Mouse (Mus musculus): ENCODE measurements around the gene Fbxw4. TPM values are rescaled to one million over a fixed set of nuclear protein-coding genes. Genes with fewer than 3 reads are reported as not detected.
A peak's percentile ranks its signal among the peaks of the same experiment; 100 is the strongest.

Gene Fbxw4
- total and polyA plus RNA-seq, 3 experiments = 9.4 to 104 (median 49.8) TPM

DNA sequence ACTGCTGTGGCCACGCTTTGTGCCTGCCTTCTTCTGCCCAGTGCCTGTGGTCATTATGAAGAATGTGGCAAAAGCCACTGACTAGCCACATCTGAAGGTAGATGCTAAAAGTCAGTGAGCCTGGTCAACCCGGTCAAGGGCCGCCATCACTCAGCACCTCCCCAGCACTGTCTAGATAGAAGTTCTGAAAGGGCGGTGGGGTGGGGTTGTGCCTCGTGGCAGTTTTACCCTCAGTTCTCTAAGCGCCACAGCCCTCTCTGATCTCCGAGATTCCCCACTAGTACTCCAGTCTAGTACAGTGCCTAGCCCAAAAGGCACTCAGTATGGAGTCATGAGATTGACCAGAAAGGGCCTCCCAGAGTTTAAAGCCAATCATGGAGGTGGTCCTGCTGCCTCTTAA is 66.0 kb downstream of the Fbxw4 start:
- Histone ChIP-seq H3K4me1 (ENCODE audit: insufficient read depth, low read depth, low read length) (peaks cover 50% of the 10 kb centered on the region), H3K4me3 (ENCODE audit: low read depth, low read length) (no peak overlapping the region), H3K9me3 (replicated peaks) (no peaks in the 10 kb centered on the region), H3K27me3 (ENCODE audit: insufficient read depth, low read length) (no peaks in the 10 kb centered on the region), H3K36me3 (replicated peaks) (peaks cover 72% of the 10 kb centered on the region)
- DNase-seq (ENCODE audit: low spot score) = no peak
- ATAC-seq (ENCODE audit: extremely low read depth, insufficient number of reproducible peaks, low FRiP score, poor library complexity, severe bottlenecking) = no peak
- TF ChIP-seq CTCF (IDR thresholded peaks at IDR 0.05; ENCODE audit: low read depth, low read length) (no peak), POLR2AphosphoS5 (IDR thresholded peaks at IDR 0.05; ENCODE audit: insufficient replicate concordance, low read depth, low read length) (no peak), TAL1 (conservative IDR thresholded peaks at IDR 0.05; ENCODE audit: low read depth, low read length) (no peak), GATA2 (IDR thresholded peaks at IDR 0.05; ENCODE audit: borderline replicate concordance, low read depth, low read length) (no peak), GATA1 (IDR thresholded peaks at IDR 0.05; ENCODE audit: borderline replicate concordance, low read length) (no peak)

GRCm38 (mm10) chr19:45592916-45593315 is 67.2 kb downstream of the Fbxw4 start:
- H3K36me3 ChIP-seq (replicated peaks) = peaks cover 73% of the 10 kb centered on the region
- no peak overlapping the region; the same call in 1 of the 2 replicates for H3K4me3 ChIP-seq (ENCODE audit: low read depth, low read length)
- DNase-seq (ENCODE audit: low spot score) (no peak), ATAC-seq (ENCODE audit: extremely low read depth, insufficient number of reproducible peaks, low FRiP score, poor library complexity, severe bottlenecking) (no peak)
- no peaks in the 10 kb centered on the region for H3K27me3 ChIP-seq (ENCODE audit: insufficient read depth, low read length)
- no peaks in the 10 kb centered on the region for H3K9me3 ChIP-seq (replicated peaks)
- H3K4me1 ChIP-seq (ENCODE audit: insufficient read depth, low read depth, low read length) = peaks cover 43% of the 10 kb centered on the region
- TF ChIP-seq POLR2AphosphoS5 (IDR thresholded peaks at IDR 0.05; ENCODE audit: insufficient replicate concordance, low read depth, low read length) (no peak), TAL1 (conservative IDR thresholded peaks at IDR 0.05; ENCODE audit: low read depth, low read length) (no peak), GATA1 (IDR thresholded peaks at IDR 0.05; ENCODE audit: borderline replicate concordance, low read length) (no peak)

DNA sequence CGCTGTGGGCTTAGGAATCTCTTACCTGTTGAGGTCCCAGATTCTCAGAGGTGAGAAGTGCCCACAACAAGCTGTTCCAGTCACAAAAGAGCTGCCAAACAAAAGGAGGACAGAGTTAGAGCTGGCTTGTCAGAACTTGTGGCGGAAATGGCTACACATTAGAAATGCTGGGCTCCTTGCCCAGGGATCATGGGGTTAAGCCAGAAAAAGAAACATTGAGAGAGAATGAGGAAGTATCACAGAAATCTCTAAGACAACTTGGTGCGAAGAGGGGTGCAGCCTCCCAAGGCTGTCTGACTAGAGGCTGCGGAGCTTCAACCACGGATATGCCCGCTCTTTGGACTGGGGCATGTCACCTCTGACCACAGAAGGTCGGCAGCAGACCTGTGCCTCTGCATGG is 68.4 kb downstream of the Fbxw4 start:
- peak; percentile 50 for DNase-seq (ENCODE audit: low spot score)
- ATAC-seq (ENCODE audit: extremely low read depth, insufficient number of reproducible peaks, low FRiP score, poor library complexity, severe bottlenecking) = peak; percentile 34; the same call in 1 of the 2 replicates
- TF ChIP-seq GATA1 (IDR thresholded peaks at IDR 0.05; ENCODE audit: borderline replicate concordance, low read length) = no peak
- TF ChIP-seq POLR2AphosphoS5 (IDR thresholded peaks at IDR 0.05; ENCODE audit: insufficient replicate concordance, low read depth, low read length) = no peak
- TF ChIP-seq GATA2 (IDR thresholded peaks at IDR 0.05; ENCODE audit: borderline replicate concordance, low read depth, low read length) = no peak
- TF ChIP-seq TAL1 (conservative IDR thresholded peaks at IDR 0.05; ENCODE audit: low read depth, low read length) = no peak
- no peak for TF ChIP-seq CTCF (IDR thresholded peaks at IDR 0.05; ENCODE audit: low read depth, low read length)
- peaks cover 40% of the 10 kb centered on the region for H3K4me1 ChIP-seq (ENCODE audit: insufficient read depth, low read depth, low read length)
- H3K9me3 ChIP-seq (replicated peaks) = no peaks in the 10 kb centered on the region
- H3K36me3 ChIP-seq (replicated peaks) = peaks cover 77% of the 10 kb centered on the region
- no peaks in the 10 kb centered on the region for H3K27me3 ChIP-seq (ENCODE audit: insufficient read depth, low read length)
- peak overlapping the region; percentile 52; the same call in 1 of the 2 replicates for H3K4me3 ChIP-seq (ENCODE audit: low read depth, low read length)

GRCm38 (mm10) chr19:45589761-45590160 is 70.4 kb downstream of the Fbxw4 start:
- no peak for TF ChIP-seq POLR2AphosphoS5 (IDR thresholded peaks at IDR 0.05; ENCODE audit: insufficient replicate concordance, low read depth, low read length)
- TF ChIP-seq TAL1 (conservative IDR thresholded peaks at IDR 0.05; ENCODE audit: low read depth, low read length) = no peak
- no peak for TF ChIP-seq GATA2 (IDR thresholded peaks at IDR 0.05; ENCODE audit: borderline replicate concordance, low read depth, low read length)
- no peak for TF ChIP-seq GATA1 (IDR thresholded peaks at IDR 0.05; ENCODE audit: borderline replicate concordance, low read length)
- no peak for TF ChIP-seq CTCF (IDR thresholded peaks at IDR 0.05; ENCODE audit: low read depth, low read length)
- Histone ChIP-seq H3K27me3 (ENCODE audit: insufficient read depth, low read length) (no peaks in the 10 kb centered on the region), H3K4me1 (ENCODE audit: insufficient read depth, low read depth, low read length) (peaks cover 33% of the 10 kb centered on the region), H3K4me3 (ENCODE audit: low read depth, low read length) (no peak overlapping the region), H3K36me3 (replicated peaks) (peaks cover 78% of the 10 kb centered on the region), H3K9me3 (replicated peaks) (no peaks in the 10 kb centered on the region)
- no peak for ATAC-seq (ENCODE audit: extremely low read depth, insufficient number of reproducible peaks, low FRiP score, poor library complexity, severe bottlenecking)
- no peak for DNase-seq (ENCODE audit: low spot score)

GRCm38 (mm10) chr19:45587509-45588292 is 72.4 kb downstream of the Fbxw4 start:
- H3K27me3 ChIP-seq (ENCODE audit: insufficient read depth, low read length) = no peaks in the 10 kb centered on the region
- H3K36me3 ChIP-seq (replicated peaks) = peaks cover 79% of the 10 kb centered on the region
- no peak overlapping the region for H3K4me3 ChIP-seq (ENCODE audit: low read depth, low read length)
- no peak for TF ChIP-seq GATA1 (IDR thresholded peaks at IDR 0.05; ENCODE audit: borderline replicate concordance, low read length)
- TF ChIP-seq POLR2AphosphoS5 (IDR thresholded peaks at IDR 0.05; ENCODE audit: insufficient replicate concordance, low read depth, low read length) = no peak
- TF ChIP-seq CTCF (IDR thresholded peaks at IDR 0.05; ENCODE audit: low read depth, low read length) = no peak
- no peak for TF ChIP-seq GATA2 (IDR thresholded peaks at IDR 0.05; ENCODE audit: borderline replicate concordance, low read depth, low read length)
- TF ChIP-seq TAL1 (conservative IDR thresholded peaks at IDR 0.05; ENCODE audit: low read depth, low read length) = no peak
- ATAC-seq (ENCODE audit: extremely low read depth, insufficient number of reproducible peaks, low FRiP score, poor library complexity, severe bottlenecking) (no peak), DNase-seq (ENCODE audit: low spot score) (no peak)
- peaks cover 21% of the 10 kb centered on the region for H3K4me1 ChIP-seq (ENCODE audit: insufficient read depth, low read depth, low read length)
- H3K9me3 ChIP-seq (replicated peaks) = no peaks in the 10 kb centered on the region

DNA sequence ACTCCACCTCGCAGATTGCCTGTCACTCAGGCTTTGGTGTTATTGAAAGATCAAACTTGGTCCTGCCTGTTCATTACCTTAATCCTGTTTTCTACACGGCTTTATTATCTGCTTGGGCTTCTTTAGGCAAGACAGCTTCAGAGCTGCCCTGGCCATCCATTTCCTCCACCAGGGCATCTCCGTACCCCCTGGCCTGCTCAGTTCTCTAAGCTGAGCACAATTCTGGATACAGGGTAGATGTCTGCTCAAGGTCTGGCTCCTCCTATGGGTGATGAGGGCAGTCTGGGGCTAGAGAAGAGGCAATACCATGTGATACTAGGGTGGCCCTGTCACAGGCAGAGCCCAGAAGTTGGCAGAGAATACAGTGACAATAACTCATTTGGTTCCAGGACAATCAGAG is 73.3 kb downstream of the Fbxw4 start:
- TF ChIP-seq GATA1 (IDR thresholded peaks at IDR 0.05; ENCODE audit: borderline replicate concordance, low read length) (no peak), CTCF (IDR thresholded peaks at IDR 0.05; ENCODE audit: low read depth, low read length) (no peak), GATA2 (IDR thresholded peaks at IDR 0.05; ENCODE audit: borderline replicate concordance, low read depth, low read length) (no peak), POLR2AphosphoS5 (IDR thresholded peaks at IDR 0.05; ENCODE audit: insufficient replicate concordance, low read depth, low read length) (no peak), TAL1 (conservative IDR thresholded peaks at IDR 0.05; ENCODE audit: low read depth, low read length) (no peak)
- peaks cover 18% of the 10 kb centered on the region for H3K4me1 ChIP-seq (ENCODE audit: insufficient read depth, low read depth, low read length)
- H3K27me3 ChIP-seq (ENCODE audit: insufficient read depth, low read length) = no peaks in the 10 kb centered on the region
- H3K4me3 ChIP-seq (ENCODE audit: low read depth, low read length) = no peak overlapping the region
- ATAC-seq (ENCODE audit: extremely low read depth, insufficient number of reproducible peaks, low FRiP score, poor library complexity, severe bottlenecking) = no peak
- no peaks in the 10 kb centered on the region for H3K9me3 ChIP-seq (replicated peaks)
- DNase-seq (ENCODE audit: low spot score) = no peak
- H3K36me3 ChIP-seq (replicated peaks) = peaks cover 79% of the 10 kb centered on the region
